Mouse (Mus musculus): ENCODE results near the gene Acap2. TPM values are rescaled to one million over a fixed set of nuclear protein-coding genes. Genes with fewer than 3 reads are reported as not detected.

Acap2 gene
- polyA plus RNA-seq, 1 experiment from 2014 or later = 10.6 TPM

- Histone ChIP-seq H3K4me1 (ENCODE audit: control insufficient read depth, insufficient read depth, low read length) (peaks cover 12% of the 10 kb centered on the region), H3K4me3 (ENCODE audit: low read length) (no peak overlapping the region), H3K36me3 (ENCODE audit: control insufficient read depth, insufficient read depth) (no peaks in the 10 kb centered on the region), H3K4me2 (ENCODE audit: low read depth, low read length) (no peak overlapping the region), H3K9me3 (replicated peaks; ENCODE audit: control insufficient read depth, low read length) (no peaks in the 10 kb centered on the region), H3K27ac (ENCODE audit: low read length) (no peak overlapping the region), H3K9ac (ENCODE audit: low read length) (no peak overlapping the region), H3K27me3 (ENCODE audit: control insufficient read depth, insufficient read depth, low read length) (no peaks in the 10 kb centered on the region)
- 69% methylated on average over 3 of the region's 3 CpGs for WGBS
- ATAC-seq (replicated peaks; ENCODE audit: extremely low read depth, insufficient read depth, low FRiP score) = no peak
Observed at GRCm38 (mm10) chr16:31062918-31063317, 138.1 kb downstream of the Acap2 start.

- WGBS = 74% methylated on average over 11 of the region's 11 CpGs
- no peak overlapping the region for H3K9ac ChIP-seq (ENCODE audit: low read length)
- ATAC-seq (replicated peaks; ENCODE audit: extremely low read depth, insufficient read depth, low FRiP score) = peak; percentile 35; the same call in 1 of the 2 replicates
Observed at GRCm38 (mm10) chr16:31061246-31061880, 139.7 kb downstream of the Acap2 start.

DNA sequence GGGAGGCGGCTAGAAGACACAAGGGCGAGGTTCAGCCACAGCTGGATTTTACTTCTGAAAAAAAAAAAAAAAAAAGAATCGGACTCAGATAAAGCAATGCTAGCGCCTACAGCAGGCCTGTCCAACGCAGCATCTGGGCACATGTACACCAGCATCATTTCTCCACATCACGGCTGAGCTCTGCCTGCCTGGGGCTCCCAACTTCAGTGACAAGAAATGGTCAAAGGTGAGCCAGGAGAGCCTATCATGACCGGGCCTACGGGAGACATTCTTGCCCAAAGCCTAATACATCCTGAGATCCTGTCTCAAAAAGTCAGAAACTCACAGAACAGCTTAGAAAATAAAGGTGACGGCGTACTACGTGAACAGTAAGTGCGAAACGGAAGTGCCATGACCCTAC, 140.3 kb downstream of the Acap2 start:
- no peak overlapping the region for H3K4me2 ChIP-seq (ENCODE audit: low read depth, low read length)
- 92% methylated on average over 13 of the region's 13 CpGs for WGBS
- H3K4me3 ChIP-seq (ENCODE audit: low read length) = no peak overlapping the region
- H3K9ac ChIP-seq (ENCODE audit: low read length) = no peak overlapping the region
- H3K9me3 ChIP-seq (replicated peaks; ENCODE audit: control insufficient read depth, low read length) = no peaks in the 10 kb centered on the region
- peaks cover 7% of the 10 kb centered on the region; the same call in 1 of the 2 replicates for H3K4me1 ChIP-seq (ENCODE audit: control insufficient read depth, insufficient read depth, low read length)
- ATAC-seq (replicated peaks; ENCODE audit: extremely low read depth, insufficient read depth, low FRiP score) = no peak
- no peaks in the 10 kb centered on the region for H3K27me3 ChIP-seq (ENCODE audit: control insufficient read depth, insufficient read depth, low read length)
- no peak overlapping the region for H3K27ac ChIP-seq (ENCODE audit: low read length)
- H3K36me3 ChIP-seq (ENCODE audit: control insufficient read depth, insufficient read depth) = no peaks in the 10 kb centered on the region

More at GRCm38 (mm10) chr16:31061246-31061880, 139.7 kb downstream of the Acap2 start:
- H3K27ac ChIP-seq (ENCODE audit: low read length) = peak overlapping the region; percentile 49; the same call in 1 of the 2 replicates
- H3K4me2 ChIP-seq (ENCODE audit: low read depth, low read length) = no peak overlapping the region
- peaks cover 7% of the 10 kb centered on the region for H3K4me1 ChIP-seq (ENCODE audit: control insufficient read depth, insufficient read depth, low read length)
- H3K9me3 ChIP-seq (replicated peaks; ENCODE audit: control insufficient read depth, low read length) = no peaks in the 10 kb centered on the region
- no peak overlapping the region for H3K4me3 ChIP-seq (ENCODE audit: low read length)
- no peaks in the 10 kb centered on the region for H3K27me3 ChIP-seq (ENCODE audit: control insufficient read depth, insufficient read depth, low read length)
- H3K36me3 ChIP-seq (ENCODE audit: control insufficient read depth, insufficient read depth) = no peaks in the 10 kb centered on the region

- ATAC-seq (replicated peaks; ENCODE audit: extremely low read depth, insufficient read depth, low FRiP score) = no peak
- Histone ChIP-seq H3K9ac (ENCODE audit: low read length) (no peak overlapping the region), H3K4me1 (ENCODE audit: control insufficient read depth, insufficient read depth, low read length) (peaks cover 7% of the 10 kb centered on the region; the same call in 1 of the 2 replicates), H3K4me2 (ENCODE audit: low read depth, low read length) (no peak overlapping the region), H3K9me3 (replicated peaks; ENCODE audit: control insufficient read depth, low read length) (no peaks in the 10 kb centered on the region), H3K27ac (ENCODE audit: low read length) (no peak overlapping the region), H3K27me3 (ENCODE audit: control insufficient read depth, insufficient read depth, low read length) (no peaks in the 10 kb centered on the region), H3K36me3 (ENCODE audit: control insufficient read depth, insufficient read depth) (no peaks in the 10 kb centered on the region), H3K4me3 (ENCODE audit: low read length) (no peak overlapping the region)
- 91% methylated on average over 3 of the region's 3 CpGs for WGBS
Observed at GRCm38 (mm10) chr16:31060226-31060625, 140.8 kb downstream of the Acap2 start.

DNA sequence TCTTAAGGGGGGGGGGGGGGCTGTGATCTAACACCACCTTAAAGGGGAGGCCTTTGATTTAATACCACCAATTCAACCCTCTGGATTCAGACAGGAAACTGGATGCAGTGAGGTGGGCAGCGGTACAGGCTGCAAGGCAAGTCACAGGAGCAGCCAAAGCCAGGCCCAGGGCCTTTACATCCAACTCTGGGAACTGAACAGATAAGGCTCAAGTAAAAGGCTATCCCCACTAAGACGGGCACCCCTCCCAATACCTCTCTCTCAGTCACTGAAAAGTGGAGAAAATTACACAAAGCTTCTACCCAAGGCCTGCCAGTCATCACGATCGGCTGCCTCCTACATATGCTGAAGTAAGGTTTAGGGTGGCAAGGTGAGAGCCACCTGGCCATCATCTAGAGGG, 141.3 kb downstream of the Acap2 start:
- 82% methylated on average over 4 of the region's 4 CpGs for WGBS
- H3K9ac ChIP-seq (ENCODE audit: low read length) = no peak overlapping the region
- H3K36me3 ChIP-seq (ENCODE audit: control insufficient read depth, insufficient read depth) = no peaks in the 10 kb centered on the region
- H3K9me3 ChIP-seq (replicated peaks; ENCODE audit: control insufficient read depth, low read length) = no peaks in the 10 kb centered on the region
- no peak for ATAC-seq (replicated peaks; ENCODE audit: extremely low read depth, insufficient read depth, low FRiP score)
- no peak overlapping the region for H3K4me2 ChIP-seq (ENCODE audit: low read depth, low read length)
- H3K27ac ChIP-seq (ENCODE audit: low read length) = no peak overlapping the region
- no peak overlapping the region for H3K4me3 ChIP-seq (ENCODE audit: low read length)
- H3K4me1 ChIP-seq (ENCODE audit: control insufficient read depth, insufficient read depth, low read length) = peaks cover 7% of the 10 kb centered on the region; the same call in 1 of the 2 replicates
- no peaks in the 10 kb centered on the region for H3K27me3 ChIP-seq (ENCODE audit: control insufficient read depth, insufficient read depth, low read length)

- no peak for ATAC-seq (replicated peaks; ENCODE audit: extremely low read depth, insufficient read depth, low FRiP score)
- no peak overlapping the region for H3K4me2 ChIP-seq (ENCODE audit: low read depth, low read length)
- no peaks in the 10 kb centered on the region for H3K27me3 ChIP-seq (ENCODE audit: control insufficient read depth, insufficient read depth, low read length)
- H3K4me1 ChIP-seq (ENCODE audit: control insufficient read depth, insufficient read depth, low read length) = peaks cover 14% of the 10 kb centered on the region
- H3K9ac ChIP-seq (ENCODE audit: low read length) = 0 out of 2 replicates have a peak overlapping the region, but pooled peaks have one; percentile 28
- no peaks in the 10 kb centered on the region for H3K36me3 ChIP-seq (ENCODE audit: control insufficient read depth, insufficient read depth)
- no peaks in the 10 kb centered on the region for H3K9me3 ChIP-seq (replicated peaks; ENCODE audit: control insufficient read depth, low read length)
- H3K4me3 ChIP-seq (ENCODE audit: low read length) = no peak overlapping the region
- 52% methylated on average over 6 of the region's 6 CpGs for WGBS
- no peak overlapping the region for H3K27ac ChIP-seq (ENCODE audit: low read length)
Observed at GRCm38 (mm10) chr16:31052812-31053211, 148.2 kb downstream of the Acap2 start.

GRCm38 (mm10) chr16:31052177-31052726, 148.8 kb downstream of the Acap2 start:
- Histone ChIP-seq H3K27ac (ENCODE audit: low read length) (no peak overlapping the region), H3K27me3 (ENCODE audit: control insufficient read depth, insufficient read depth, low read length) (no peaks in the 10 kb centered on the region), H3K4me3 (ENCODE audit: low read length) (no peak overlapping the region)

GRCm38 (mm10) chr16:31050701-31051100, 150.3 kb downstream of the Acap2 start:
- Histone ChIP-seq H3K4me3 (ENCODE audit: low read length) (no peak overlapping the region), H3K36me3 (ENCODE audit: control insufficient read depth, insufficient read depth) (no peaks in the 10 kb centered on the region), H3K4me1 (ENCODE audit: control insufficient read depth, insufficient read depth, low read length) (peaks cover 33% of the 10 kb centered on the region), H3K27me3 (ENCODE audit: control insufficient read depth, insufficient read depth, low read length) (no peaks in the 10 kb centered on the region), H3K4me2 (ENCODE audit: low read depth, low read length) (no peak overlapping the region), H3K9ac (ENCODE audit: low read length) (no peak overlapping the region), H3K27ac (ENCODE audit: low read length) (no peak overlapping the region), H3K9me3 (replicated peaks; ENCODE audit: control insufficient read depth, low read length) (no peaks in the 10 kb centered on the region)
- WGBS = 54% methylated on average over 7 of the region's 7 CpGs
- ATAC-seq (replicated peaks; ENCODE audit: extremely low read depth, insufficient read depth, low FRiP score) = no peak

More at GRCm38 (mm10) chr16:31052177-31052726, 148.8 kb downstream of the Acap2 start:
- Histone ChIP-seq H3K4me2 (ENCODE audit: low read depth, low read length) (no peak overlapping the region), H3K4me1 (ENCODE audit: control insufficient read depth, insufficient read depth, low read length) (peaks cover 19% of the 10 kb centered on the region), H3K36me3 (ENCODE audit: control insufficient read depth, insufficient read depth) (no peaks in the 10 kb centered on the region), H3K9me3 (replicated peaks; ENCODE audit: control insufficient read depth, low read length) (no peaks in the 10 kb centered on the region), H3K9ac (ENCODE audit: low read length) (no peak overlapping the region)
- WGBS = 42% methylated on average over 7 of the region's 7 CpGs
- ATAC-seq (replicated peaks; ENCODE audit: extremely low read depth, insufficient read depth, low FRiP score) = peak; percentile 64; the same call in 1 of the 2 replicates

DNA sequence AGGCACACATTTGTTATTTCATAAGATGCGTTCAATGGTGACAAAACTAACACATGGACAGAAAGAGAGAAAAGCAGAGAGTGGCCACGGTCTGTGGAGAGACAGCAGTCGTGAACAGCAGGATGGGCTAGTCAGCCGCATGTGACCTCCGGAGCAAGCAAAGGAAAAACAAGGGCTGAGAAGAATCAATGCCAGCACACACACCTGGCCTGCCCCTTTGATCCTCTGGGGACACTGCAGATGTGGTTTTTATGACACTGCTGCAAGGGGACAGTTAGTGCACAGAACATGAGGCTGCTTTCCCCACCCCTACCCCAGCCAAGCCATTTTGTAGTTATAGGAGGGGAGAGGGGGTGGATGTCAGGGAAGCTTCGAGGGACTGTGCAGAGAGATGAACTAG, 152.9 kb downstream of the Acap2 start:
- Histone ChIP-seq H3K4me1 (ENCODE audit: control insufficient read depth, insufficient read depth, low read length) (peaks cover 36% of the 10 kb centered on the region), H3K4me2 (ENCODE audit: low read depth, low read length) (no peak overlapping the region), H3K36me3 (ENCODE audit: control insufficient read depth, insufficient read depth) (no peaks in the 10 kb centered on the region), H3K4me3 (ENCODE audit: low read length) (no peak overlapping the region), H3K27me3 (ENCODE audit: control insufficient read depth, insufficient read depth, low read length) (no peaks in the 10 kb centered on the region), H3K9me3 (replicated peaks; ENCODE audit: control insufficient read depth, low read length) (no peaks in the 10 kb centered on the region), H3K9ac (ENCODE audit: low read length) (no peak overlapping the region), H3K27ac (ENCODE audit: low read length) (no peak overlapping the region)
- 89% methylated on average over 6 of the region's 6 CpGs for WGBS
- ATAC-seq (replicated peaks; ENCODE audit: extremely low read depth, insufficient read depth, low FRiP score) = no peak
